Mouse (Mus musculus) bone marrow, adult 2 months (tissue): ENCODE data around the gene Gprc5c.

Source experiments
- CTCF ChIP-seq: fragments of 200-500 bp; IDR thresholded peaks from 2 replicates; pipeline ENCODE4 v1.5.1; 2011; ENCODE audit warnings: low read length, control low read depth; ENCODE audit not compliant: control insufficient read depth, insufficient read depth
- POLR2A ChIP-seq: fragments of 200-500 bp; IDR thresholded peaks from 2 replicates; pipeline ENCODE4 v1.6.1; 2011; ENCODE audit warnings: low read depth, mild to moderate bottlenecking, control low read depth, low read length, borderline replicate concordance; ENCODE audit not compliant: control insufficient read depth

GRCm38 (mm10) chr11:114829499-114830432 is 21.2 kb upstream of the Gprc5c start:
- TF ChIP-seq POLR2A = no peak
- no peak for TF ChIP-seq CTCF
